Mouse (Mus musculus) hindbrain, embryonic 13.5 days (tissue): ENCODE results near the gene Spi1. TPM values are rescaled to one million over a fixed set of nuclear protein-coding genes. Genes with fewer than 3 reads are reported as not detected.

Source experiments
- ATAC-seq: fragments of 200-750 bp; cut with Nextera tagmentation; 2 replicates; pipeline ENCODE4 v1.8.0; 2017; ENCODE audit warnings: moderate TSS enrichment; ENCODE audit not compliant: low FRiP score
- H3K27ac ChIP-seq: fragments of 300-500 bp; sonication (generic); 2 replicates; pipeline ENCODE4 v1.5.1; 2015; ENCODE audit warnings: inconsistent platforms, mild to moderate bottlenecking, moderate library complexity
- H3K27me3 ChIP-seq: fragments of 300-500 bp; sonication (generic); 2 replicates; pipeline ENCODE4 v1.6.1; 2015; ENCODE audit warnings: mild to moderate bottlenecking, inconsistent platforms
- H3K36me3 ChIP-seq: fragments of 300-500 bp; sonication (generic); 2 replicates; pipeline ENCODE4 v1.6.1; 2015; ENCODE audit warnings: mild to moderate bottlenecking, inconsistent platforms
- H3K4me1 ChIP-seq: fragments of 300-500 bp; sonication (generic); replicated peaks from 2 replicates; pipeline ENCODE4 v1.6.1; 2015; ENCODE audit warnings: inconsistent platforms
- H3K4me2 ChIP-seq: fragments of 300-500 bp; sonication (generic); 2 replicates; pipeline ENCODE4 v1.6.1; 2015; ENCODE audit warnings: inconsistent platforms, mild to moderate bottlenecking, moderate library complexity
- H3K4me3 ChIP-seq: fragments of 300-500 bp; sonication (generic); 2 replicates; pipeline ENCODE4 v1.5.1; 2015; ENCODE audit warnings: mild to moderate bottlenecking, inconsistent platforms
- H3K9ac ChIP-seq: fragments of 300-500 bp; sonication (generic); 2 replicates; pipeline ENCODE4 v1.6.1; 2015; ENCODE audit warnings: mild to moderate bottlenecking, inconsistent platforms
- H3K9me3 ChIP-seq: fragments of 300-500 bp; sonication (generic); 2 replicates; pipeline ENCODE4 v1.6.1; 2016; ENCODE audit warnings: inconsistent platforms
- WGBS: fragments of 180-500 bp; shearing (Covaris S2); methylation state at CpG from one replicate; pipeline ENCODE4 v1.1.7; 2015; 5-methylcytosine and 5-hydroxymethylcytosine counted together
- polyA plus RNA-seq: library from polyadenylated mRNA; unstranded; fragments of >200 nt; fragmentation: Nextera tagmentation; extraction: Ambion mirVana; gene quantifications from 2 replicates; pipeline ENCODE4 v1.2.1, GENCODE M21; 2015

Gene Spi1
- polyA plus RNA-seq, 1 experiment from 2014 or later, result 3.9 TPM

- Histone ChIP-seq H3K4me3 (peak within 1 kb of the TSS; percentile 79), H3K4me2 (peak within 1 kb of the TSS; percentile 99), H3K9me3 (no peaks in the 10 kb centered on the region), H3K9ac (peak within 1 kb of the TSS; percentile 85), H3K4me1 (peaks cover 20% of the 10 kb centered on the region), H3K27me3 (no peaks in the 10 kb centered on the region), H3K27ac (peak within 1 kb of the TSS; percentile 94), H3K36me3 (peaks cover 37% of the 10 kb centered on the region)
- 0% methylated on average over 40 of the region's 40 CpGs for WGBS
- ATAC-seq, result peak; percentile 99
These were observed 28.2 kb upstream of the Spi1 start, which contains the start of gene Psmc3 for GRCm38 (mm10) chr2:91053934-91054382. Gene Psmc3 (plus strand): TSS chr2:91054009.

GRCm38 (mm10) chr2:91058435-91058834 is 23.8 kb upstream of the Spi1 start:
- no peaks in the 10 kb centered on the region for H3K9me3 ChIP-seq
- H3K27ac ChIP-seq, result no peak overlapping the region
- no peaks in the 10 kb centered on the region for H3K27me3 ChIP-seq
- 92% methylated on average over 5 of the region's 5 CpGs for WGBS
- no peak for ATAC-seq
- H3K4me3 ChIP-seq, result no peak overlapping the region
- no peak overlapping the region for H3K4me2 ChIP-seq
- no peak overlapping the region for H3K9ac ChIP-seq
- H3K4me1 ChIP-seq, result peaks cover 14% of the 10 kb centered on the region
- H3K36me3 ChIP-seq, result peaks cover 80% of the 10 kb centered on the region

- Histone ChIP-seq H3K9me3 (no peaks in the 10 kb centered on the region), H3K4me3 (no peak overlapping the region), H3K36me3 (peaks cover 89% of the 10 kb centered on the region), H3K27me3 (no peaks in the 10 kb centered on the region), H3K9ac (no peak overlapping the region), H3K4me2 (no peak overlapping the region), H3K4me1 (peaks cover 14% of the 10 kb centered on the region), H3K27ac (no peak overlapping the region)
- no peak for ATAC-seq
- 92% methylated on average over 2 of the region's 2 CpGs for WGBS
These were observed 22.8 kb upstream of the Spi1 start for GRCm38 (mm10) chr2:91059376-91059775.

GRCm38 (mm10) chr2:91060544-91061355 is 21.4 kb upstream of the Spi1 start:
- Histone ChIP-seq H3K36me3 (peaks cover 94% of the 10 kb centered on the region), H3K27ac (no peak overlapping the region), H3K27me3 (no peaks in the 10 kb centered on the region), H3K4me2 (no peak overlapping the region), H3K9ac (no peak overlapping the region), H3K4me1 (peaks cover 5% of the 10 kb centered on the region; the same call in 1 of the 2 replicates), H3K9me3 (no peaks in the 10 kb centered on the region), H3K4me3 (no peak overlapping the region)
- WGBS, result 82% methylated on average over 10 of the region's 10 CpGs
- ATAC-seq, result no peak

- Histone ChIP-seq H3K27me3 (no peaks in the 10 kb centered on the region), H3K9me3 (no peaks in the 10 kb centered on the region), H3K4me2 (no peak overlapping the region), H3K9ac (0 out of 2 replicates have a peak overlapping the region, but pooled peaks have one; percentile 29), H3K36me3 (peaks cover 92% of the 10 kb centered on the region), H3K27ac (no peak overlapping the region), H3K4me3 (no peak overlapping the region), H3K4me1 (peaks cover 8% of the 10 kb centered on the region; the same call in 1 of the 2 replicates)
- WGBS, result 89% methylated on average over 6 of the region's 6 CpGs
- no peak for ATAC-seq
These were observed 20.2 kb upstream of the Spi1 start for GRCm38 (mm10) chr2:91061849-91062481.

GRCm38 (mm10) chr2:91062779-91063606 is 19.2 kb upstream of the Spi1 start:
- Histone ChIP-seq H3K9me3 (no peaks in the 10 kb centered on the region), H3K36me3 (peaks cover 85% of the 10 kb centered on the region), H3K27me3 (no peaks in the 10 kb centered on the region), H3K4me3 (no peak overlapping the region), H3K4me1 (peaks cover 9% of the 10 kb centered on the region), H3K9ac (no peak overlapping the region), H3K27ac (no peak overlapping the region), H3K4me2 (no peak overlapping the region)
- 91% methylated on average over 16 of the region's 16 CpGs for WGBS
- no peak for ATAC-seq

GRCm38 (mm10) chr2:91064211-91064610 is 18.0 kb upstream of the Spi1 start:
- WGBS, result 86% methylated on average over 6 of the region's 6 CpGs
- Histone ChIP-seq H3K36me3 (peaks cover 73% of the 10 kb centered on the region), H3K4me2 (no peak overlapping the region), H3K27me3 (no peaks in the 10 kb centered on the region), H3K9ac (no peak overlapping the region), H3K27ac (no peak overlapping the region), H3K9me3 (no peaks in the 10 kb centered on the region), H3K4me1 (peaks cover 21% of the 10 kb centered on the region), H3K4me3 (no peak overlapping the region)
- no peak for ATAC-seq

GRCm38 (mm10) chr2:91065544-91065943 is 16.6 kb upstream of the Spi1 start:
- Histone ChIP-seq H3K4me3 (no peak overlapping the region), H3K27me3 (no peaks in the 10 kb centered on the region), H3K9me3 (no peaks in the 10 kb centered on the region), H3K27ac (no peak overlapping the region), H3K36me3 (peaks cover 61% of the 10 kb centered on the region), H3K4me2 (no peak overlapping the region), H3K9ac (no peak overlapping the region), H3K4me1 (peaks cover 28% of the 10 kb centered on the region)
- no peak for ATAC-seq
- 45% methylated on average over 3 of the region's 3 CpGs for WGBS

GRCm38 (mm10) chr2:91066455-91066854 is 15.7 kb upstream of the Spi1 start:
- WGBS, result 84% methylated on average over 3 of the region's 3 CpGs
- H3K27me3 ChIP-seq, result no peaks in the 10 kb centered on the region

GRCm38 (mm10) chr2:91068162-91068871 is 13.9 kb upstream of the Spi1 start:
- WGBS, result 58% methylated on average over 13 of the region's 13 CpGs
- Histone ChIP-seq H3K9me3 (no peaks in the 10 kb centered on the region), H3K9ac (peak overlapping the region; percentile 87)

More at GRCm38 (mm10) chr2:91066455-91066854, 15.7 kb upstream of the Spi1 start:
- Histone ChIP-seq H3K4me1 (peaks cover 36% of the 10 kb centered on the region), H3K36me3 (peaks cover 52% of the 10 kb centered on the region), H3K9me3 (no peaks in the 10 kb centered on the region), H3K27ac (no peak overlapping the region), H3K4me2 (no peak overlapping the region), H3K4me3 (no peak overlapping the region), H3K9ac (no peak overlapping the region)
- ATAC-seq, result no peak

GRCm38 (mm10) chr2:91068872-91069165 is 13.4 kb upstream of the Spi1 start:
- Histone ChIP-seq H3K4me2 (peak overlapping the region; percentile 85), H3K36me3 (peaks cover 29% of the 10 kb centered on the region), H3K9ac (peak overlapping the region; percentile 87), H3K4me3 (peak overlapping the region; percentile 73), H3K27ac (no peak overlapping the region; the same call in 1 of the 2 replicates), H3K9me3 (no peaks in the 10 kb centered on the region), H3K4me1 (peaks cover 36% of the 10 kb centered on the region), H3K27me3 (no peaks in the 10 kb centered on the region)
- WGBS, result 51% methylated on average over 6 of the region's 6 CpGs
- no peak for ATAC-seq

More at GRCm38 (mm10) chr2:91068162-91068871, 13.9 kb upstream of the Spi1 start:
- Histone ChIP-seq H3K27me3 (no peaks in the 10 kb centered on the region), H3K27ac (no peak overlapping the region), H3K4me2 (peak overlapping the region; percentile 85), H3K4me1 (peaks cover 36% of the 10 kb centered on the region), H3K4me3 (peak overlapping the region; percentile 73), H3K36me3 (peaks cover 34% of the 10 kb centered on the region)
- ATAC-seq, result no peak
